Mouse (Mus musculus) cerebellum, adult 2 months (tissue): ENCODE data around the gene Glipr1l3. TPM values are rescaled to one million over a fixed set of nuclear protein-coding genes. Genes with fewer than 3 reads are reported as not detected.
"Not testable (repeated sequence)": the region's sequence is repeated elsewhere in the genome, so short reads cannot be mapped to it uniquely, and the experiment has no call there.

ENCODE experiments used
- DNase-seq, 2 experiments: peaks; one replicate each; pipeline ENCODE4 v3.0.0; 2021
- H3K27ac ChIP-seq: fragments of 200-500 bp; 2 replicates; pipeline ENCODE4 v1.5.1; 2012; ENCODE audit warnings: low read length, control low read depth, inconsistent platforms; ENCODE audit not compliant: insufficient read depth
- H3K27me3 ChIP-seq: fragments of 200-500 bp; 2 replicates; pipeline ENCODE4 v1.6.1; 2012; ENCODE audit warnings: inconsistent platforms, mild to moderate bottlenecking, low read length, moderate library complexity; ENCODE audit not compliant: control insufficient read depth, insufficient read depth
- H3K4me1 ChIP-seq: fragments of 200-500 bp; 2 replicates; pipeline ENCODE4 v1.6.1; 2011; ENCODE audit warnings: low read length; ENCODE audit not compliant: control insufficient read depth, insufficient read depth
- H3K4me3 ChIP-seq: fragments of 200-500 bp; replicated peaks from 2 replicates; pipeline ENCODE3; 2011; ENCODE audit warnings: mild to moderate bottlenecking, low read depth, low read length, control low read depth; ENCODE audit not compliant: insufficient read depth
- CTCF ChIP-seq: fragments of 200-500 bp; IDR thresholded peaks from 2 replicates; pipeline ENCODE4 v1.5.1; 2011; ENCODE audit warnings: low read depth, mild to moderate bottlenecking, control low read depth, low read length, moderate library complexity, borderline replicate concordance; ENCODE audit not compliant: insufficient read depth
- POLR2A ChIP-seq: fragments of 200-500 bp; IDR thresholded peaks from 2 replicates; pipeline ENCODE4 v1.6.1; 2011; ENCODE audit warnings: low read length, control low read depth, borderline replicate concordance; ENCODE audit not compliant: insufficient read depth
- WGBS: fragments of 180-500 bp; shearing (Covaris S2); methylation state at CpG from one replicate; pipeline ENCODE4 v1.1.7; 2018; 5-methylcytosine and 5-hydroxymethylcytosine counted together
- polyA plus RNA-seq: library from polyadenylated mRNA; depleted of rRNA; stranded (reverse); fragments of >200 nt; gene quantifications from 2 replicates; pipeline ENCODE4 v1.2.3, GENCODE M21; 2012; rRNA removed

Gene Glipr1l3
- not detected in 2 replicates for polyA plus RNA-seq

DNA sequence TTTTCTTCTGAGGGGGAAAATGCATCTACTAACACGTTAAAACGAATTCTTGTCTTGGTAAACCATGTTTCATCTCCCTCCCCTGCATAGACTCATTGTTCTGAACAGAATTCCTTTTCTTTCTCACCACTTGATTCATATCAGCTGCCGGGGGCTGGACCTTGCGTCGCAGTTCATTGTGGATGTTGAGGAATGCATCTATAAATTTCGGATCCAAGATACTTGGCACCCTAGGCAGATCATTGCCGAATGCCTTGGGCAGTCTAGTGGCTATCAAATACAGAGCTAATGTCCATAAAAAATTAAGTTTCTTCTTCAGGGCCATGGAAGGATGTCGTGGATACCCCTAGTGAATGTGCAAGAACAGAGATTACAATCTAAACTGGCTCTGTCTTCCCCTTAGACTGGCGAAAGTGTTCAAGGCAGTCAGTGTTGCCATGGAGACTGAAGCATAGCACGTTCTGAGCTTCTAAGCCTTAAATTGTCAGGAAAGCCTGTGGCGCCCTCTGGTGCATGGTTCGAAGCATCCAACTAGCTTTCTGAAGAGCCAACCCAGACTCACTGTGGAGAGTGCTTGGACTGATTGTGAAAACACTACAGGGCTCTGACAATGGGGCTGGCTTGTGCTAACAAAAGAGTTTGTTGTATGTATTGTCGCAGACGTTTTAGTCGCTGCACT lies at the start of gene Glipr1l3:
Gene Glipr1l3, minus strand, starts transcription at position 446 of the 679 bp plus-strand sequence.
- H3K27ac ChIP-seq, H3K27me3 ChIP-seq, H3K4me1 ChIP-seq: not testable (repeated sequence)
- 4% methylated on average over 15 of the region's 15 CpGs for WGBS
- H3K4me3 ChIP-seq = peak within 1 kb of the TSS; percentile 7
- TF ChIP-seq CTCF = peak; percentile 65
- peak; percentile 66 to 71 for DNase-seq

DNA sequence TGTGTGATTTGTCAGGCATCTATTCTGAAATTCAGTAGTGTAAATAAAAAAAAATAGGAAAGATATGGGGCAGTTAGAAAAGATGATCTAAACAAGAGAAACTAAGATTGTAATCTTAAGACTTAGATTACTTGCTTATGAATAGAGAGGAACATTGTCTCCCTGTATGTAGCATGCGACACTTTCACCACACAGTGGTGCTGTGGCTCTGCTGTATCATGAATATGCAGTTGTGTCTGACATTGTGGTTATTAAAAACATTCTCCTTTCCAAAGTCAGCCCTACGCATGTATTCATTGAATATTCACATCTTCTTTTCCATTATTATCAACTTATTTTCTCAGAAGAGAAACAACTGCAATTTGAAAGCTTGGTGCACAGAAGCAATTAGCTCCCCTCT lies 43.3 kb upstream of the Glipr1l3 start:
- H3K4me3 ChIP-seq = no peak overlapping the region
- 37% methylated on average over 2 of the region's 2 CpGs for WGBS
- H3K27ac ChIP-seq = no peak overlapping the region
- 0 out of 2 replicates have a peak, but pooled peaks have one; percentile 8 for TF ChIP-seq CTCF
- no peak for TF ChIP-seq POLR2A
- H3K27me3 ChIP-seq = no peaks in the 10 kb centered on the region
- no peaks in the 10 kb centered on the region for H3K4me1 ChIP-seq
- DNase-seq = no peak

DNA sequence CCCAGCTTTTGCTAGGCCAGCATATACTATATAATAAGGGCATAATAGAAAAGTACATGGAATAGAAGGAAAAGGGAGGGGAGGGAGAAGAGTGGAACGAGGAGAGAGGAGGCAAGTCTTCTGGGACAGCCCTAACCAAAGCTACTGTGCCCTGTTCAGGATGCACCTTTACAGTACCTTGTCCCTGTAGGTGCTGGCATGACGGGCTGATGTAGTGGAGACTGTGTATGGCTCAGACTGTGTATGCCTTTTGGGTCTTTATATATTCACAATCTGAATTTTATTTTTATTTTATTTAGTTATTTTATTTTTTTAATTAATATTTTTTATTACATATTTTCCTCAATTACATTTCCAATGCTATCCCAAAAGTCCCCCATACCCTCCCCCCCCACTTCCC lies 33.8 kb upstream of the Glipr1l3 start:
- not testable (repeated sequence) for H3K4me3 ChIP-seq, H3K27ac ChIP-seq, DNase-seq, H3K4me1 ChIP-seq, H3K27me3 ChIP-seq
- 75% methylated on average over 2 of the region's 2 CpGs for WGBS

DNA sequence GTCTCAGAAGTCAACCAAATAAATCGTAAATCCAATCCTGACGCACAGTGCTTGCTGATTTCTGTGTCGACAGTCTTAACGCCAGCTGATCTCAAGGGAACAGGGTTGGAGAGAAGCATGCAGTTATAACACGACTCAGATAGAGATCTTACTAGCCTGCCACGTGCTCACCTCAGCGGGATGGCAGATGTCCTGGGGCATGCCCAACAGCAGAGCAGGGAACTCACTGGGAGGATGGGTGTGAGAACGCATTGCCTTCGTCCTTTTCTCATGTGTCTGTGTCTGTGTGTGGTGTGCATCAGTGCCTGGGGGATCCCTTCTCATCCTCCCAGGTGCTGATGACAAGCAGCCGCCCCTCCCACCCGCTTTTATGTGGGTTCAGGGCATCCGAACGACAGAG lies 16.9 kb upstream of the Glipr1l3 start:
- H3K4me3 ChIP-seq, H3K27me3 ChIP-seq, DNase-seq, H3K4me1 ChIP-seq, H3K27ac ChIP-seq: not testable (repeated sequence)
- 17% methylated on average over 13 of the region's 13 CpGs for WGBS

DNA sequence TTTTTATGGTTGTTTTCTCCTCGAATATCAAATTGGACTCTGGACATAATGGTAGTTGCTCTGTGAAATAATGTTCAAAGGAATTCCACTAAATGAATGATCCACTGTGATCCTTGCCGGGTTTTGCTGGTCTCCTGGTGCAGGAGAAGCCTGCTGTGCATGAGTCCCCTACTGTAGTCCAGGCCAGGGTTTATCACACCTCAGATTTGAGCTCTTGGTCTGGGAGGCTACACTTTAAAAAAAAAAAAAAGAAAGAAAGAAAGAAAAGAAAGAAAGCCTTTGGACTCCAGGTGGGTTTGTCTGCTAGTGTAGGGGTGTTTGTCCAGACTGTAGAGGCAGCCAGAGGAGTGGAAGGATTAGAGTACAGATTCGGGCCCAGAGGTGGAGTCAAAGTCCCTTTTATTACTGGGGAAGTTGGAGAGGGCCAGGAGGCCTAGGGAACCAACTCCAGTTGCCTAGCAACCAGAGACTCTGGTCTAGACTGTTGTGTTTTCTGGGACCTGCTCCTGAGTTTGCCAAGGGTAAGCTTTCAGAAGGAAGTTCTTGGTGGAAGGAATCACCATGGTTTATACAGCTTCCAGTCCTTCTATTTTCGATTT lies 3.1 kb upstream of the Glipr1l3 start, which contains the start of gene Caps2:
Gene Caps2, plus strand, starts transcription at position 454 of the 599 bp plus-strand sequence.
- H3K4me1 ChIP-seq = no peaks in the 10 kb centered on the region
- DNase-seq = peak in 1 of 2 experiments; percentile 8
- H3K27me3 ChIP-seq = no peaks in the 10 kb centered on the region
- TF ChIP-seq CTCF (no peak), POLR2A (no peak)
- no peak within 1 kb of the TSS for H3K27ac ChIP-seq
- 22% methylated on average over 4 of the region's 4 CpGs for WGBS
- H3K4me3 ChIP-seq = no peak within 1 kb of the TSS

DNA sequence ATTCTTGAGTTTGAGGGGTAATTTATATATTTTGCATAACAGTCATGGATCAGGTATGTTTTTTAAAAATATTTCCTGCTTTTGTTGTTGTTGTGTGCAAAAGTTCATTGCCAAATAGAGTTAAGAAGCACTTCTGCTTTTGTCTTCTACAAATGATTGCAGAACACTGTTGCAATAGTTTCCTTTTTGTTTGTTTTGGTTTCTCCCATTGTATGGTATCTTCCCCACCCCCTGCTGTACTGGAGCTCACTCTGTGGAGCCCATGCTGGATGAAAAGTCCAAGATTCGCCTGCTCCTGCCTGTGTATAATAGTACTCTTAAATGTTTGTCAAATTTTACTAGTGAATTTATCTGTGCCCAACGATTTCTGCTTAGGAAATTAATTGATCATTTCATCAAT lies 20.3 kb downstream of the Glipr1l3 start:
- Histone ChIP-seq H3K4me1 (no peaks in the 10 kb centered on the region; the same call in 1 of the 2 replicates), H3K27me3 (no peaks in the 10 kb centered on the region), H3K4me3 (no peak overlapping the region), H3K27ac (no peak overlapping the region)
- no peak for TF ChIP-seq POLR2A
- no peak for TF ChIP-seq CTCF
- no peak for DNase-seq
- WGBS = 55% methylated on average over 2 of the region's 2 CpGs

DNA sequence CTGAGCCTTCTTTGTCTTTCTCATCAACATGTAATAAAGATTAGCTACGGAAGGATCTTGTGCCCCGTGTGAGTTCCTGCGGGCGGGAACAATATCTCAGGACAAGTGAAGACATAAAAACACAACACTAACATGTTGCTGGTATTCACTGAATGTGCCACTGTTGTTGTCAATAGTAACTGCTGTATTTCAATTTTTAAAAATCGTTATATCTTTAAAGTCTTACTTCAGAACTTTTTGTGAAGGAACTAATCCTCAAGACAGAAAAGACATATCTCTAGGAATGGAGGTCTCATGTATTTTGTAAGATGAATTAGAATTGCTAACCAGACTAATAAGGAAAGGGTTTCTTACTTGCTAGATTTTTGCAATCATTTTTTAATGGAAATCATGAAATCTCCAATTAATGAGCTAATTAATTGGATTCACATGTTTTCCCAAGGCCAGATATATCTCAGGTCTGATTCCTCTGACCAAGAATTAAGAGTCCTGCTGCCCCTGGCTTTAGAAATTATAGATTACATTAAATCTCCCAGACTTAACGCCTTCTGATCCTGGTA lies 21.2 kb downstream of the Glipr1l3 start:
- WGBS = 16% methylated on average over 6 of the region's 6 CpGs
- TF ChIP-seq CTCF (no peak), POLR2A (no peak)

More for the DNA sequence above, 21.2 kb downstream of the Glipr1l3 start:
- H3K4me1 ChIP-seq = no peaks in the 10 kb centered on the region; the same call in 1 of the 2 replicates
- no peaks in the 10 kb centered on the region for H3K27me3 ChIP-seq
- peak overlapping the region; percentile 40 for H3K4me3 ChIP-seq
- no peak for DNase-seq
- no peak overlapping the region for H3K27ac ChIP-seq
